Mouse (Mus musculus) MEL (cell line): Measurements from ENCODE around the gene Odf3b.

Source experiments
- ELF1 ChIP-seq: IDR thresholded peaks from 2 replicates; pipeline ENCODE4 v1.6.1; 2014; ENCODE audit warnings: low read depth, mild to moderate bottlenecking, inconsistent platforms, low read length, improper control_type of control experiment, moderate library complexity
- POLR2A ChIP-seq, 2 experiments: IDR thresholded peaks; 2 replicates each; pipeline ENCODE4 v1.6.1; 2011 to 2012; ENCODE audit warnings: low read length in 2 of 2, mild to moderate bottlenecking in 2 of 2, control low read depth in 1 of 2, improper control_type of control experiment in 1 of 2, low read depth in 1 of 2, moderate library complexity in 1 of 2; ENCODE audit not compliant: control insufficient read depth in 1 of 2, insufficient read depth in 1 of 2, poor library complexity in 1 of 2
- ZC3H11A ChIP-seq: IDR thresholded peaks from 2 replicates; pipeline ENCODE4 v1.6.1; 2012; ENCODE audit warnings: low read depth, mild to moderate bottlenecking, inconsistent platforms, low read length, improper control_type of control experiment

GRCm38 (mm10) chr15:89334774-89335537 is 44.1 kb downstream of the Odf3b start:
- no peak for TF ChIP-seq ELF1
- TF ChIP-seq ZC3H11A, result no peak
- TF ChIP-seq POLR2A (IDR thresholded peaks at IDR 0.05; ENCODE audit: control insufficient read depth in 1 of 2, insufficient read depth in 1 of 2, low read depth in 1 of 2, low read length in 2 of 2, poor library complexity in 1 of 2), result no peak
